Mouse (Mus musculus): ENCODE data around the gene Mrpl55.

DNA sequence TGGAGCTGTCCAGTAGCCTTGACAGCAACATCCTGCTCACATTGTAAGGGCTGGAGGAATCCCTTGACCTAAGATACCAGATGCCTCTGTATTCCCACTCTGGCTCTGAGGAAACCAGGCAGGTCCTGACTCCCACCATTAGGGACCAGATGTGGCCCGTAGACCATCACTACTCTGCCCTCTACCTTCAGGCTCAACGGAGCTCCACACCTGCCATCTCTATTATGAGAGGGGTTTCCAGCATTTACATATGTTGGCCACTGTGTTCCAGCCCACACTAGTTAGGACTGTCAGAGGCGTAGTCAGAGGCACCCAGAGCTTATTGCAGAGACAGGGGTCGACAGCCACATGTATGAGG, 37.1 kb downstream of the Mrpl55 start:
- TF ChIP-seq CTCF (IDR thresholded peaks at IDR 0.05) (no peak), EP300 (IDR thresholded peaks at IDR 0.05) (no peak)

Measured in lung, postnatal 0 days (tissue).